Mouse (Mus musculus) CH12.LX (cell line): ENCODE results near the gene Zbtb46. TPM values are rescaled to one million over a fixed set of nuclear protein-coding genes. Genes with fewer than 3 reads are reported as not detected.

Experiments
- DNase-seq: peaks from one replicate; pipeline ENCODE4 v3.0.0-alpha.2; 2013; ENCODE audit errors: extremely low read depth
- H3K27ac ChIP-seq: 2 replicates; pipeline ENCODE4 v1.5.1; 2012; ENCODE audit warnings: low read depth, mild to moderate bottlenecking, control low read depth, moderate library complexity; ENCODE audit not compliant: insufficient read depth
- H3K27me3 ChIP-seq: replicated peaks from 2 replicates; pipeline ENCODE3; 2012; ENCODE audit warnings: inconsistent platforms
- H3K36me3 ChIP-seq, 2 experiments: replicated peaks in 1 of 2; 2 replicates each; pipeline versions ENCODE3 to v1.6.1; 2012; ENCODE audit warnings: inconsistent platforms in 1 of 2, low read length in 1 of 2, mild to moderate bottlenecking in 1 of 2, mixed read lengths in 1 of 2, moderate library complexity in 1 of 2; ENCODE audit not compliant: control insufficient read depth in 1 of 2, insufficient read depth in 1 of 2
- H3K4me1 ChIP-seq, 2 experiments: 2 replicates each; pipeline ENCODE4 v1.6.1; 2012; ENCODE audit warnings: inconsistent platforms in 1 of 2, moderate library complexity in 1 of 2; ENCODE audit not compliant: insufficient read depth in 2 of 2, control insufficient read depth in 1 of 2
- H3K4me2 ChIP-seq: 2 replicates; pipeline ENCODE4 v1.6.1; 2012; ENCODE audit warnings: low read depth, mild to moderate bottlenecking, control low read depth; ENCODE audit not compliant: poor library complexity, insufficient read depth, severe bottlenecking
- H3K4me3 ChIP-seq, 3 experiments: fragments of 150-350 bp in 1 of 3; sonication (generic) in 1 of 3; replicated peaks in 1 of 3; 2 replicates each; pipeline versions ENCODE3 to v1.5.1; 2011 to 2012; ENCODE audit warnings: low read depth in 2 of 3, low read length in 2 of 3, mild to moderate bottlenecking in 2 of 3, moderate library complexity in 2 of 3, control low read depth in 1 of 3, improper control_type of control experiment in 1 of 3, inconsistent platforms in 1 of 3, mixed read lengths in 1 of 3; ENCODE audit not compliant: poor library complexity in 1 of 3
- H3K79me2 ChIP-seq: replicated peaks from 2 replicates; pipeline ENCODE4 v1.6.1; 2012; ENCODE audit warnings: mild to moderate bottlenecking, moderate library complexity; ENCODE audit not compliant: control insufficient read depth, poor library complexity, insufficient read depth, severe bottlenecking; ENCODE audit errors: extremely low read depth
- H3K9ac ChIP-seq: 2 replicates; pipeline ENCODE4 v1.6.1; 2012; ENCODE audit warnings: low read depth, mild to moderate bottlenecking, control low read depth, moderate library complexity; ENCODE audit not compliant: insufficient read depth
- H3K9me3 ChIP-seq: replicated peaks from 2 replicates; pipeline ENCODE3; 2012; ENCODE audit warnings: low read length, inconsistent platforms, mixed read lengths
- BHLHE40 ChIP-seq: IDR thresholded peaks from 2 replicates; pipeline ENCODE4 v1.6.1; 2011; ENCODE audit warnings: mild to moderate bottlenecking, low read depth, low read length, improper control_type of control experiment
- CHD1 ChIP-seq: IDR thresholded peaks from 2 replicates; pipeline ENCODE4 v1.6.1; 2012; ENCODE audit warnings: low read depth, low read length, improper control_type of control experiment, inconsistent platforms
- EP300 ChIP-seq: IDR thresholded peaks from 2 replicates; pipeline ENCODE4 v1.6.1; 2011; ENCODE audit warnings: low read length, improper control_type of control experiment
- ETS1 ChIP-seq: conservative IDR thresholded peaks from 2 replicates; pipeline ENCODE4 v1.6.1; 2012; ENCODE audit warnings: low read depth, mild to moderate bottlenecking, inconsistent platforms, low read length, improper control_type of control experiment, moderate library complexity
- HCFC1 ChIP-seq: IDR thresholded peaks from 2 replicates; pipeline ENCODE4 v1.6.1; 2012; ENCODE audit warnings: low read depth, mild to moderate bottlenecking, inconsistent platforms, low read length, improper control_type of control experiment
- IRF4 ChIP-seq: IDR thresholded peaks from 2 replicates; pipeline ENCODE4 v1.6.1; 2014; ENCODE audit warnings: low read depth, mild to moderate bottlenecking, inconsistent platforms, low read length, improper control_type of control experiment
- JUN ChIP-seq: IDR thresholded peaks from 2 replicates; pipeline ENCODE4 v1.6.1; 2011; ENCODE audit warnings: low read depth, mild to moderate bottlenecking, low read length, improper control_type of control experiment, moderate library complexity; ENCODE audit not compliant: insufficient read depth
- MAFK ChIP-seq: IDR thresholded peaks from 2 replicates; pipeline ENCODE4 v1.6.1; 2011; ENCODE audit warnings: low read length, improper control_type of control experiment; ENCODE audit not compliant: insufficient replicate concordance
- MAZ ChIP-seq: IDR thresholded peaks from 2 replicates; pipeline ENCODE4 v1.6.1; 2012; ENCODE audit warnings: low read depth, mild to moderate bottlenecking, inconsistent platforms, low read length, improper control_type of control experiment, moderate library complexity
- MXI1 ChIP-seq: IDR thresholded peaks from 2 replicates; pipeline ENCODE4 v1.6.1; 2011; ENCODE audit warnings: mild to moderate bottlenecking, low read depth, low read length, improper control_type of control experiment
- MYC ChIP-seq: IDR thresholded peaks from 2 replicates; pipeline ENCODE4 v1.6.1; 2011; ENCODE audit warnings: low read depth, mild to moderate bottlenecking, improper control_type of control experiment, low read length
- NELFE ChIP-seq: IDR thresholded peaks from 2 replicates; pipeline ENCODE4 v1.6.1; 2011; ENCODE audit warnings: low read depth, low read length, improper control_type of control experiment
- PAX5 ChIP-seq: IDR thresholded peaks from 2 replicates; pipeline ENCODE4 v1.6.1; 2012; ENCODE audit warnings: low read length, inconsistent platforms, mixed read lengths
- POLR2A ChIP-seq: IDR thresholded peaks from 2 replicates; pipeline ENCODE4 v1.6.1; 2011; ENCODE audit warnings: low read depth, mild to moderate bottlenecking, improper control_type of control experiment, low read length
- POLR2AphosphoS2 ChIP-seq: IDR thresholded peaks from 2 replicates; pipeline ENCODE4 v1.6.1; 2011; ENCODE audit warnings: low read depth, low read length, improper control_type of control experiment
- RAD21 ChIP-seq: IDR thresholded peaks from 2 replicates; pipeline ENCODE4 v1.6.1; 2011; ENCODE audit warnings: low read depth, mild to moderate bottlenecking, low read length, improper control_type of control experiment, moderate library complexity
- RCOR1 ChIP-seq: conservative IDR thresholded peaks from 2 replicates; pipeline ENCODE4 v1.6.1; 2012; ENCODE audit warnings: low read depth, mild to moderate bottlenecking, inconsistent platforms, low read length, improper control_type of control experiment
- SIN3A ChIP-seq: IDR thresholded peaks from 2 replicates; pipeline ENCODE4 v1.6.1; 2012; ENCODE audit warnings: low read length, improper control_type of control experiment, inconsistent platforms
- TBP ChIP-seq: conservative IDR thresholded peaks from 2 replicates; pipeline ENCODE4 v1.6.1; 2011; ENCODE audit warnings: low read depth, low read length, improper control_type of control experiment
- TCF12 ChIP-seq: IDR thresholded peaks from 2 replicates; pipeline ENCODE4 v1.6.1; 2014; ENCODE audit warnings: low read depth, mild to moderate bottlenecking, inconsistent platforms, low read length, improper control_type of control experiment
- ZC3H11A ChIP-seq: IDR thresholded peaks from 2 replicates; pipeline ENCODE4 v1.6.1; 2012; ENCODE audit warnings: low read depth, mild to moderate bottlenecking, inconsistent platforms, low read length, improper control_type of control experiment
- ZMIZ1 ChIP-seq: IDR thresholded peaks from 2 replicates; pipeline ENCODE4 v1.6.1; 2012; ENCODE audit warnings: low read depth, mild to moderate bottlenecking, inconsistent platforms, low read length, improper control_type of control experiment
- dilution Hi-C: fragments of 300-500 bp; cut with MboI; formaldehyde crosslinking; loops from 2 replicates; pipeline ENCODE4 v1.14.3; 2020; ENCODE audit warnings: low sequenced_read_pairs; ENCODE audit not compliant: extremely low pct_unique_long_range_greater_than_20kb, extremely low pct_ligation_motif_present
- in situ Hi-C: fragments of 300-500 bp; cut with MboI; formaldehyde crosslinking; loops from 3 replicates; pipeline ENCODE4 v1.14.3; 2019; ENCODE audit warnings: low sequenced_read_pairs, low pct_ligation_motif_present, low pct_unique_long_range_greater_than_20kb, mixed read lengths
- polyA plus RNA-seq: library from polyadenylated mRNA; unstranded; fragments of >175 nt; gene quantifications from 2 replicates; pipeline ENCODE4 v1.2.1, GENCODE M21; 2012; ENCODE audit warnings: low read depth; ENCODE audit not compliant: insufficient read length
- total RNA-seq, 2 experiments: library from RNA; depleted of rRNA; stranded (reverse); fragments of 300-350 nt in 1 of 2; fragments of >200 nt in 1 of 2; gene quantifications; 2 replicates each; pipeline ENCODE4 v1.2.3; 2012 to 2014

Gene Zbtb46
- total and polyA plus RNA-seq, 3 experiments, result 5.3 to 9.3 (median 6.7) TPM

DNA sequence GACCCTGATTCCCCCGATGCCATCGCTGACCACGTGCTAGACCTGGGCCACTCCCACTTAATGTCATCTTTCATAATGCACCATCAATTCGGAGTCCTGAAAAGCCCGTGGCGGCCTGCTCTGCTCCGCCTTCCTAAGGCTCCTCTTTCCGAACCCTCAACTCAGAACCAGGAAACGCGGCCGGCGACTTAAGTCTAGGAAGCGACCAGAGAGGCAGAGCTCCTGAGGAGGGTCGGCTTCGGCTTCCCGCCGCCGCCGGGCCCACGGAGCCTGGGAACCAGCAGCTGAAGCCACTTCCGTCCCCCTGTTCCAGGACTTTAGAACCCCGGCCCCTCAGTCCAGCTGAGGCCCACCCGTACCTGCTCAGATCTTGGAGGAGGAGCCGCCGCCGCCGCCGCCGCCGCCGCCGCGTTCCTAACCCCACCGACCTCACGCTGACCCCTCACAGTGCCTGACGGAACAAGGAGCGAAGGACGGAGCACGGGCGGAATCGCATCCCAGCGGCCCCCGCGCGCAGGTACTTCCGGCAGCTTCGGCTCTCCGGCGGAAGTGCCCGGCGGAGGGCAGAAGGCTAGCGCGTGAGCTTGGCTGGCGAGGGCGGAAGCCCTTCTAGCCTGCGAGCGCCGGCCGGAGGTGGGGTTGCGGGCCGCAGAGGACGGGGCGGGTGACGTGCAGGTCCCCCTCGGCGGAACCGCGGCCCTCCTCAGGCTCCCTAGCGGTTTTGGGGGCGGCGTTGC, 94.2 kb downstream of the Zbtb46 start, which contains the start of the genes Zgpat and Arfrp1 (continued):
- peak; percentile 99 for TF ChIP-seq MXI1
- TF ChIP-seq PAX5, result no peak
- no peak for TF ChIP-seq RCOR1
- no peak; the same call in 1 of the 2 replicates for TF ChIP-seq ETS1
- TF ChIP-seq TCF12, result peak; percentile 87

- Histone ChIP-seq H3K36me3 (peaks cover 33 to 56% of the 10 kb centered on the region in 2 experiments), H3K9me3 (no peaks in the 10 kb centered on the region), H3K4me1 (peaks cover 5 to 33% of the 10 kb centered on the region in 2 experiments), H3K4me3 (peak overlapping the region; percentile 68 to 89 (median 86)), H3K9ac (peak overlapping the region; percentile 81)
- TF ChIP-seq RAD21, result no peak
- TF ChIP-seq SIN3A, result no peak
- no peak for TF ChIP-seq MYC
- TF ChIP-seq POLR2A, result no peak
- no peak for TF ChIP-seq PAX5
- no peak for TF ChIP-seq TBP
- no peak for TF ChIP-seq IRF4
- no peak for TF ChIP-seq EP300
- no peak for TF ChIP-seq POLR2AphosphoS2
- TF ChIP-seq NELFE, result no peak
- no peak for TF ChIP-seq MAZ
- TF ChIP-seq JUN, result no peak
- TF ChIP-seq, all 38 proteins: peak for 0
- DNase-seq, result no peak
- H3K27ac ChIP-seq, result no peak overlapping the region
- in situ Hi-C loops (loop anchor here (10.0 to 25.0 kb wide), 2 partner anchors 180 to 652 kb away; partner anchors contain the start of genes Dido1, Gid8 and Ppdpf), dilution Hi-C loops (no loop called here)
- H3K79me2 ChIP-seq, result peaks cover 56% of the 10 kb centered on the region
- no peaks in the 10 kb centered on the region for H3K27me3 ChIP-seq
- H3K4me2 ChIP-seq, result peak overlapping the region; percentile 93
Observed at GRCm38 (mm10) chr2:181364487-181364859, 94.8 kb downstream of the Zbtb46 start.

GRCm38 (mm10) chr2:181363946-181364345, 95.3 kb downstream of the Zbtb46 start:
- Histone ChIP-seq H3K9me3 (no peaks in the 10 kb centered on the region), H3K4me1 (peaks cover 5 to 33% of the 10 kb centered on the region in 2 experiments), H3K4me3 (peak overlapping the region; percentile 68 to 89 (median 86)), H3K9ac (peak overlapping the region; percentile 81), H3K27ac (no peak overlapping the region), H3K4me2 (peak overlapping the region; percentile 93), H3K79me2 (peaks cover 51% of the 10 kb centered on the region), H3K36me3 (peaks cover 39 to 56% of the 10 kb centered on the region in 2 experiments), H3K27me3 (no peaks in the 10 kb centered on the region)
- no peak for TF ChIP-seq HCFC1
- TF ChIP-seq ZC3H11A, result no peak
- no peak for TF ChIP-seq NELFE
- TF ChIP-seq ZMIZ1, result no peak
- no peak for TF ChIP-seq MAZ
- TF ChIP-seq CHD1, result no peak
- no peak for TF ChIP-seq MYC
- no peak for TF ChIP-seq BHLHE40
- TF ChIP-seq MAFK, result no peak
- TF ChIP-seq RCOR1, result no peak
- TF ChIP-seq JUN, result no peak
- TF ChIP-seq PAX5, result no peak
- dilution Hi-C loops, result no loop called here
- DNase-seq, result no peak
- in situ Hi-C loops, result loop anchor here (10.0 to 25.0 kb wide), 2 partner anchors 179 to 652 kb away; partner anchors contain the start of genes Dido1, Gid8 and Ppdpf
